Mouse (Mus musculus) lung, adult 2 months (tissue): ENCODE data around the gene Fndc5.

Source experiments
- CTCF ChIP-seq: fragments of 200-500 bp; IDR thresholded peaks from 2 replicates; pipeline ENCODE4 v1.5.1; 2011; ENCODE audit warnings: mild to moderate bottlenecking, low read length, control low read depth; ENCODE audit not compliant: insufficient read depth
- POLR2A ChIP-seq: fragments of 200-500 bp; IDR thresholded peaks from 2 replicates; pipeline ENCODE4 v1.6.1; 2011; ENCODE audit warnings: low read depth, mild to moderate bottlenecking, control low read depth, low read length, borderline replicate concordance; ENCODE audit errors: extremely low read depth

GRCm38 (mm10) chr4:129188803-129189541 lies 52.2 kb downstream of the Fndc5 start:
- TF ChIP-seq CTCF (no peak), POLR2A (peak; percentile 28; the same call in 1 of the 2 replicates)
